Mouse (Mus musculus) liver, embryonic 11.5 days (tissue): ENCODE results near the gene Ofcc1. TPM values are rescaled to one million over a fixed set of nuclear protein-coding genes. Genes with fewer than 3 reads are reported as not detected.

Source experiments
- ATAC-seq: fragments of 200-750 bp; cut with Nextera tagmentation; replicated peaks from 2 replicates; pipeline ENCODE4 v1.8.0; 2017; ENCODE audit warnings: moderate number of reproducible peaks, mild to moderate bottlenecking, moderate TSS enrichment, moderate library complexity; ENCODE audit not compliant: low FRiP score
- DNase-seq: peaks from one replicate; pipeline ENCODE4 v3.0.0-alpha.2; 2017; ENCODE audit warnings: low spot score
- H3K27ac ChIP-seq: fragments of 300-500 bp; sonication (generic); 2 replicates; pipeline ENCODE4 v1.5.1; 2014; ENCODE audit warnings: mild to moderate bottlenecking, low read depth, low read length, control low read depth
- H3K27me3 ChIP-seq: fragments of 300-500 bp; sonication (generic); replicated peaks from 2 replicates; pipeline ENCODE4 v1.6.1; 2014; ENCODE audit warnings: low read length, mixed read lengths; ENCODE audit not compliant: control insufficient read depth, insufficient read depth
- H3K36me3 ChIP-seq: fragments of 300-500 bp; sonication (generic); 2 replicates; pipeline ENCODE4 v1.6.1; 2014; ENCODE audit warnings: mild to moderate bottlenecking, low read length, moderate library complexity, mixed read lengths; ENCODE audit not compliant: control insufficient read depth, insufficient read depth
- H3K4me1 ChIP-seq: fragments of 300-500 bp; sonication (generic); replicated peaks from 2 replicates; pipeline ENCODE4 v1.6.1; 2014; ENCODE audit warnings: low read length, mixed read lengths; ENCODE audit not compliant: control insufficient read depth, insufficient read depth
- H3K4me2 ChIP-seq: fragments of 300-500 bp; sonication (generic); 2 replicates; pipeline ENCODE4 v1.6.1; 2014; ENCODE audit warnings: mild to moderate bottlenecking, control low read depth, moderate library complexity
- H3K4me3 ChIP-seq: fragments of 300-500 bp; sonication (generic); 2 replicates; pipeline ENCODE4 v1.5.1; 2014; ENCODE audit warnings: low read depth, low read length, control low read depth
- H3K9ac ChIP-seq: fragments of 300-500 bp; sonication (generic); 2 replicates; pipeline ENCODE4 v1.6.1; 2014; ENCODE audit warnings: low read depth, low read length, control low read depth
- H3K9me3 ChIP-seq: fragments of 300-500 bp; sonication (generic); 2 replicates; pipeline ENCODE4 v1.6.1; 2016; ENCODE audit warnings: low read length, inconsistent platforms, mixed read lengths; ENCODE audit not compliant: control insufficient read depth
- WGBS: fragments of 180-500 bp; shearing (Covaris S2); extraction: QIAGEN DNeasy Blood & Tissue Kit; methylation state at CpG from one replicate; pipeline ENCODE4 v1.1.7; 2014; 5-methylcytosine and 5-hydroxymethylcytosine counted together
- polyA plus RNA-seq: library from polyadenylated mRNA; unstranded; fragments of >200 nt; fragmentation: Nextera tagmentation; extraction: Ambion mirVana; gene quantifications from 2 replicates; pipeline ENCODE4 v1.2.1, GENCODE M21; 2014

Ofcc1 gene
- polyA plus RNA-seq, 1 experiment from 2014 or later: not detected

- Histone ChIP-seq H3K27me3 (no peaks in the 10 kb centered on the region), H3K4me3 (no peak overlapping the region), H3K36me3 (no peaks in the 10 kb centered on the region), H3K9me3 (no peaks in the 10 kb centered on the region), H3K27ac (no peak overlapping the region), H3K4me1 (no peaks in the 10 kb centered on the region), H3K9ac (no peak overlapping the region), H3K4me2 (no peak overlapping the region)
- DNase-seq: no peak
- 80% methylated on average over 5 of the region's 5 CpGs for WGBS
- no peak for ATAC-seq
Measured at GRCm38 (mm10) chr13:40323301-40323700, 37.9 kb downstream of the Ofcc1 start.

DNA sequence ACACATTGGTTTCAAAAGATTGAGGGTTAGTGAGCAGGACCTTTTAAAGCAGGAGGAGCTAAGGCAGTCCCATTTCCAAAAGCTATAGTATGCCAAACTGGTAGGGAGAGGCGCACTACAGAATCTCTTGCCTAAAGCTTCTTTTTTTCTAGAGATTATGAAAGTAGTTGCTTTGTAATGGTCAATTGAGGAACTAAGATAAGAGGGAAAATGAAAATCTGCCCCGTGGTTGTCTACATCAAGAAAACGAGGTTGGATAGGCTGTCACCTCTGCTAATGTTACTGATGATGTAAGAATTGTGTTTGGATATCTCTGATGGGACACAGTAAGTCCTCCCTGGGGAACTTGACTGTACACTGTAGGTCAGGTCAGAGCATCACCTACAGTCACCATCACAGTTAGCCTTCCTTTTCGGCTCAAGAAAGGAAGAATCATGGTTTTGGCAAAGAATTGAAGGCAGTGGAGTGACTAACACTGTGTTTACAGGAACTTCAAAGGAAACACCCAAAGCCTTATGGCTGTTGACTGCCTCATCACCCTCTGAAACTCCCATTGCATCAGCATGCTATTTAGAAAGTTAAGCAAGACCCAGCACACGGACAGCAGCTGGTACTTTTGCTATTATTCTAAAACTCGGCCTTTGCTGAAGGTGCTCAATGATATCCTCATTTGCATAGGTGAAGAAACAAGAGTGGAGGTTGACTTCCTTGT, 40.3 kb downstream of the Ofcc1 start:
- Histone ChIP-seq H3K9me3 (no peaks in the 10 kb centered on the region), H3K4me3 (no peak overlapping the region), H3K9ac (no peak overlapping the region), H3K36me3 (no peaks in the 10 kb centered on the region), H3K4me2 (no peak overlapping the region), H3K4me1 (no peaks in the 10 kb centered on the region), H3K27ac (no peak overlapping the region), H3K27me3 (no peaks in the 10 kb centered on the region)
- 70% methylated on average over 6 of the region's 6 CpGs for WGBS
- DNase-seq: no peak
- ATAC-seq: no peak

- 86% methylated on average over 2 of the region's 2 CpGs for WGBS
- Histone ChIP-seq H3K9ac (no peak overlapping the region), H3K9me3 (no peaks in the 10 kb centered on the region), H3K4me1 (no peaks in the 10 kb centered on the region), H3K27me3 (no peaks in the 10 kb centered on the region), H3K36me3 (no peaks in the 10 kb centered on the region), H3K27ac (no peak overlapping the region), H3K4me3 (no peak overlapping the region), H3K4me2 (no peak overlapping the region)
- ATAC-seq: no peak
- no peak for DNase-seq
Measured at GRCm38 (mm10) chr13:40317731-40318130, 43.5 kb downstream of the Ofcc1 start.

GRCm38 (mm10) chr13:40315158-40315792, 46.0 kb downstream of the Ofcc1 start:
- no peak for ATAC-seq
- Histone ChIP-seq H3K27me3 (no peaks in the 10 kb centered on the region), H3K4me1 (no peaks in the 10 kb centered on the region), H3K4me2 (no peak overlapping the region), H3K36me3 (no peaks in the 10 kb centered on the region), H3K9me3 (no peaks in the 10 kb centered on the region), H3K27ac (no peak overlapping the region), H3K9ac (no peak overlapping the region), H3K4me3 (no peak overlapping the region)
- DNase-seq: no peak
- WGBS: 68% methylated on average over 4 of the region's 4 CpGs

GRCm38 (mm10) chr13:40292891-40293290, 68.4 kb downstream of the Ofcc1 start:
- Histone ChIP-seq H3K9me3 (no peaks in the 10 kb centered on the region), H3K4me3 (no peak overlapping the region), H3K9ac (no peak overlapping the region), H3K27ac (no peak overlapping the region), H3K4me2 (no peak overlapping the region), H3K4me1 (no peaks in the 10 kb centered on the region), H3K36me3 (no peaks in the 10 kb centered on the region), H3K27me3 (no peaks in the 10 kb centered on the region)
- DNase-seq (no peak), ATAC-seq (no peak)
- 68% methylated on average over 2 of the region's 2 CpGs for WGBS

GRCm38 (mm10) chr13:40290846-40291245, 70.4 kb downstream of the Ofcc1 start:
- 92% methylated on average over 10 of the region's 10 CpGs for WGBS
- Histone ChIP-seq H3K27me3 (no peaks in the 10 kb centered on the region), H3K4me2 (no peak overlapping the region), H3K4me3 (no peak overlapping the region), H3K9ac (no peak overlapping the region), H3K4me1 (no peaks in the 10 kb centered on the region), H3K36me3 (no peaks in the 10 kb centered on the region), H3K27ac (no peak overlapping the region), H3K9me3 (no peaks in the 10 kb centered on the region)
- no peak for ATAC-seq
- no peak for DNase-seq

DNA sequence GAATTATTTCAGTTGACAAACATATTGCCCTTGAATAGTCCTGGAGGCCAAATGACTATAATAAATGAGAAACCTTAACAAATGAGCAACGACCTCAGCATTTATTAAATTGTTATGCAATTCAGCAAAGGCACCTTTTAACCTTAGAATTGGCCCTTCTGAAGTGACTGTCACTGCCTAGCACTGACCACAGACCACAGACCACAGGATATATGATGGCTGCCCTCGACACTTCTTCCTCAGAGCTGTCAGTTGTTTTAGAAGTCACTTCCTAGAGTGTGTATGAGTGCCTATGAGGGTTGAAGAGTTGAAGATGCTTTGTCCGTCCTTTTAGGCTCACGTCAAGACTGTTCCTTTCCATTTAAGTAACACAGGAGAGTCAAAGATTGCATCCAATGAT, 72.6 kb downstream of the Ofcc1 start:
- Histone ChIP-seq H3K4me1 (no peaks in the 10 kb centered on the region), H3K4me2 (no peak overlapping the region), H3K36me3 (no peaks in the 10 kb centered on the region), H3K9me3 (no peaks in the 10 kb centered on the region), H3K27ac (no peak overlapping the region), H3K4me3 (no peak overlapping the region), H3K27me3 (no peaks in the 10 kb centered on the region), H3K9ac (no peak overlapping the region)
- no peak for ATAC-seq
- WGBS: 45% methylated on average over 4 of the region's 4 CpGs
- DNase-seq: no peak

GRCm38 (mm10) chr13:40287266-40288002, 73.8 kb downstream of the Ofcc1 start:
- Histone ChIP-seq H3K4me1 (no peaks in the 10 kb centered on the region), H3K27me3 (no peaks in the 10 kb centered on the region), H3K36me3 (no peaks in the 10 kb centered on the region), H3K9me3 (no peaks in the 10 kb centered on the region), H3K4me3 (no peak overlapping the region), H3K4me2 (no peak overlapping the region), H3K27ac (no peak overlapping the region), H3K9ac (no peak overlapping the region)
- ATAC-seq (no peak), DNase-seq (no peak)
- WGBS: 77% methylated on average over 21 of the region's 21 CpGs
